Mouse (Mus musculus) liver, embryonic 13.5 days (tissue): Measurements from ENCODE around the gene Tst. TPM values are rescaled to one million over a fixed set of nuclear protein-coding genes. Genes with fewer than 3 reads are reported as not detected.

Source experiments
- ATAC-seq: fragments of 200-750 bp; cut with Nextera tagmentation; 2 replicates; pipeline ENCODE4 v1.8.0; 2017; ENCODE audit warnings: low read depth, mild to moderate bottlenecking, moderate number of reproducible peaks, moderate library complexity
- DNase-seq: peaks from one replicate; pipeline ENCODE4 v3.0.0; 2022
- H3K27ac ChIP-seq: fragments of 300-500 bp; sonication (generic); 2 replicates; pipeline ENCODE4 v1.5.1; 2015; ENCODE audit warnings: moderate library complexity, mild to moderate bottlenecking, inconsistent platforms
- H3K27me3 ChIP-seq: fragments of 300-500 bp; sonication (generic); 2 replicates; pipeline ENCODE4 v1.6.1; 2015; ENCODE audit warnings: mild to moderate bottlenecking, inconsistent platforms
- H3K36me3 ChIP-seq: fragments of 300-500 bp; sonication (generic); 2 replicates; pipeline ENCODE4 v1.6.1; 2015; ENCODE audit warnings: mild to moderate bottlenecking, inconsistent platforms
- H3K4me1 ChIP-seq: fragments of 300-500 bp; sonication (generic); replicated peaks from 2 replicates; pipeline ENCODE4 v1.6.1; 2015; ENCODE audit warnings: inconsistent platforms
- H3K4me2 ChIP-seq: fragments of 300-500 bp; sonication (generic); 2 replicates; pipeline ENCODE4 v1.6.1; 2015; ENCODE audit warnings: inconsistent platforms, mild to moderate bottlenecking, moderate library complexity
- H3K4me3 ChIP-seq: fragments of 300-500 bp; sonication (generic); replicated peaks from 2 replicates; pipeline ENCODE4 v1.5.1; 2015; ENCODE audit warnings: mild to moderate bottlenecking, inconsistent platforms
- H3K9ac ChIP-seq: fragments of 300-500 bp; sonication (generic); 2 replicates; pipeline ENCODE4 v1.6.1; 2015; ENCODE audit warnings: mild to moderate bottlenecking, inconsistent platforms
- H3K9me3 ChIP-seq: fragments of 300-500 bp; sonication (generic); replicated peaks from 2 replicates; pipeline ENCODE4 v1.6.1; 2016; ENCODE audit warnings: inconsistent platforms
- WGBS: fragments of 180-500 bp; shearing (Covaris S2); methylation state at CpG from one replicate; pipeline ENCODE4 v1.1.7; 2015; ENCODE audit not compliant: insufficient replicate concordance; 5-methylcytosine and 5-hydroxymethylcytosine counted together
- polyA plus RNA-seq: library from polyadenylated mRNA; unstranded; fragments of >200 nt; fragmentation: Nextera tagmentation; extraction: Ambion mirVana; gene quantifications from 2 replicates; pipeline ENCODE4 v1.2.1, GENCODE M21; 2015

Tst gene
- polyA plus RNA-seq, 1 experiment from 2014 or later = 109 TPM

GRCm38 (mm10) chr15:78385564-78385963 lies 20.1 kb downstream of the Tst start:
- 69% methylated on average over 1 of the region's 1 CpGs for WGBS
- no peak overlapping the region for H3K27ac ChIP-seq

GRCm38 (mm10) chr15:78384220-78385116 lies 21.2 kb downstream of the Tst start:
- no peaks in the 10 kb centered on the region for H3K36me3 ChIP-seq
- no peak overlapping the region for H3K4me2 ChIP-seq
- no peaks in the 10 kb centered on the region for H3K9me3 ChIP-seq
- H3K4me1 ChIP-seq = peaks cover 5% of the 10 kb centered on the region; the same call in 1 of the 2 replicates
- ATAC-seq (no peak), DNase-seq (no peak)
- H3K27me3 ChIP-seq = 0 out of 2 replicates have a peak, but pooled peaks cover 3% of the 10 kb centered on the region
- H3K4me3 ChIP-seq = no peak overlapping the region
- WGBS = 63% methylated on average over 7 of the region's 7 CpGs
- 0 out of 2 replicates have a peak overlapping the region, but pooled peaks have one; percentile 1 for H3K27ac ChIP-seq
- no peak overlapping the region for H3K9ac ChIP-seq

More at GRCm38 (mm10) chr15:78385564-78385963, 20.1 kb downstream of the Tst start:
- Histone ChIP-seq H3K4me1 (peaks cover 5% of the 10 kb centered on the region; the same call in 1 of the 2 replicates), H3K9me3 (no peaks in the 10 kb centered on the region), H3K4me3 (no peak overlapping the region), H3K4me2 (no peak overlapping the region), H3K27me3 (0 out of 2 replicates have a peak, but pooled peaks cover 3% of the 10 kb centered on the region), H3K36me3 (no peaks in the 10 kb centered on the region), H3K9ac (no peak overlapping the region)
- DNase-seq (no peak), ATAC-seq (no peak)

GRCm38 (mm10) chr15:78383450-78384219 lies 22.1 kb downstream of the Tst start:
- no peak overlapping the region for H3K4me2 ChIP-seq
- WGBS = 70% methylated on average over 11 of the region's 11 CpGs
- DNase-seq = no peak

GRCm38 (mm10) chr15:78382115-78382514 lies 23.6 kb downstream of the Tst start:
- WGBS = 84% methylated on average over 4 of the region's 4 CpGs

More at GRCm38 (mm10) chr15:78383450-78384219, 22.1 kb downstream of the Tst start:
- ATAC-seq = no peak
- no peak overlapping the region for H3K4me3 ChIP-seq
- H3K36me3 ChIP-seq = no peaks in the 10 kb centered on the region
- H3K27ac ChIP-seq = no peak overlapping the region
- H3K4me1 ChIP-seq = peaks cover 6% of the 10 kb centered on the region; the same call in 1 of the 2 replicates
- H3K27me3 ChIP-seq = peaks cover 3% of the 10 kb centered on the region; the same call in 1 of the 2 replicates
- no peak overlapping the region for H3K9ac ChIP-seq
- H3K9me3 ChIP-seq = no peaks in the 10 kb centered on the region

GRCm38 (mm10) chr15:78380741-78381140 lies 25.0 kb downstream of the Tst start:
- H3K4me1 ChIP-seq = peaks cover 10% of the 10 kb centered on the region; the same call in 1 of the 2 replicates
- ATAC-seq (no peak), DNase-seq (no peak)
- no peaks in the 10 kb centered on the region for H3K36me3 ChIP-seq
- no peak overlapping the region for H3K27ac ChIP-seq
- H3K9me3 ChIP-seq = no peaks in the 10 kb centered on the region
- 57% methylated on average over 4 of the region's 4 CpGs for WGBS
- H3K4me2 ChIP-seq = no peak overlapping the region
- no peak overlapping the region for H3K9ac ChIP-seq
- H3K4me3 ChIP-seq = no peak overlapping the region
- peaks cover 3% of the 10 kb centered on the region; the same call in 1 of the 2 replicates for H3K27me3 ChIP-seq

More at GRCm38 (mm10) chr15:78382115-78382514, 23.6 kb downstream of the Tst start:
- H3K9me3 ChIP-seq = no peaks in the 10 kb centered on the region
- H3K4me2 ChIP-seq = no peak overlapping the region
- peaks cover 10% of the 10 kb centered on the region; the same call in 1 of the 2 replicates for H3K4me1 ChIP-seq
- H3K9ac ChIP-seq = no peak overlapping the region
- H3K27ac ChIP-seq = no peak overlapping the region
- H3K27me3 ChIP-seq = peaks cover 3% of the 10 kb centered on the region; the same call in 1 of the 2 replicates
- ATAC-seq (no peak), DNase-seq (no peak)
- H3K36me3 ChIP-seq = no peaks in the 10 kb centered on the region
- no peak overlapping the region for H3K4me3 ChIP-seq

- no peaks in the 10 kb centered on the region; the same call in 1 of the 2 replicates for H3K27me3 ChIP-seq
- no peaks in the 10 kb centered on the region for H3K9me3 ChIP-seq
- no peak overlapping the region for H3K4me2 ChIP-seq
- H3K9ac ChIP-seq = no peak overlapping the region
- DNase-seq = no peak
- no peak overlapping the region for H3K4me3 ChIP-seq
- H3K36me3 ChIP-seq = no peaks in the 10 kb centered on the region
- peaks cover 10% of the 10 kb centered on the region; the same call in 1 of the 2 replicates for H3K4me1 ChIP-seq
- no peak for ATAC-seq
- no peak overlapping the region for H3K27ac ChIP-seq
- 53% methylated on average over 2 of the region's 2 CpGs for WGBS
These were observed 25.5 kb downstream of the Tst start for GRCm38 (mm10) chr15:78380208-78380607.

- H3K27me3 ChIP-seq = no peaks in the 10 kb centered on the region; the same call in 1 of the 2 replicates
- WGBS = 57% methylated on average over 10 of the region's 10 CpGs
- H3K4me3 ChIP-seq = no peak overlapping the region
- H3K4me1 ChIP-seq = 0 out of 2 replicates have a peak, but pooled peaks cover 5% of the 10 kb centered on the region
- H3K9me3 ChIP-seq = no peaks in the 10 kb centered on the region
- H3K36me3 ChIP-seq = no peaks in the 10 kb centered on the region
- DNase-seq = no peak
- no peak overlapping the region for H3K4me2 ChIP-seq
- H3K27ac ChIP-seq = no peak overlapping the region
- ATAC-seq = no peak
- H3K9ac ChIP-seq = no peak overlapping the region
These were observed 27.2 kb downstream of the Tst start for GRCm38 (mm10) chr15:78378556-78378955.

- Histone ChIP-seq H3K9ac (no peak overlapping the region), H3K4me2 (no peak overlapping the region), H3K27ac (no peak overlapping the region), H3K36me3 (no peaks in the 10 kb centered on the region), H3K4me1 (0 out of 2 replicates have a peak, but pooled peaks cover 5% of the 10 kb centered on the region), H3K9me3 (no peaks in the 10 kb centered on the region), H3K4me3 (no peak overlapping the region), H3K27me3 (no peaks in the 10 kb centered on the region; the same call in 1 of the 2 replicates)
- WGBS = 67% methylated on average over 10 of the region's 10 CpGs
- no peak for ATAC-seq
- DNase-seq = no peak
These were observed 27.8 kb downstream of the Tst start for GRCm38 (mm10) chr15:78377859-78378258.

- ATAC-seq (no peak), DNase-seq (no peak)
- Histone ChIP-seq H3K4me3 (no peak overlapping the region), H3K9me3 (no peaks in the 10 kb centered on the region), H3K36me3 (no peaks in the 10 kb centered on the region), H3K27me3 (peaks cover 8% of the 10 kb centered on the region; the same call in 1 of the 2 replicates), H3K4me2 (no peak overlapping the region), H3K4me1 (peaks cover 17% of the 10 kb centered on the region), H3K9ac (no peak overlapping the region), H3K27ac (no peak overlapping the region)
- 78% methylated on average over 3 of the region's 3 CpGs for WGBS
These were observed 31.5 kb downstream of the Tst start for GRCm38 (mm10) chr15:78374204-78374603.

- H3K27me3 ChIP-seq = peaks cover 15% of the 10 kb centered on the region
- peaks cover 13% of the 10 kb centered on the region for H3K4me1 ChIP-seq
- H3K4me3 ChIP-seq = no peak overlapping the region
- no peaks in the 10 kb centered on the region for H3K9me3 ChIP-seq
- no peaks in the 10 kb centered on the region for H3K36me3 ChIP-seq
- no peak overlapping the region for H3K27ac ChIP-seq
- DNase-seq (no peak), ATAC-seq (no peak)
- no peak overlapping the region for H3K4me2 ChIP-seq
- no peak overlapping the region for H3K9ac ChIP-seq
- 68% methylated on average over 3 of the region's 3 CpGs for WGBS
These were observed 32.9 kb downstream of the Tst start for GRCm38 (mm10) chr15:78372796-78373195.

- Histone ChIP-seq H3K9me3 (no peaks in the 10 kb centered on the region), H3K9ac (no peak overlapping the region), H3K4me2 (no peak overlapping the region), H3K27ac (peak overlapping the region; percentile 35), H3K36me3 (no peaks in the 10 kb centered on the region), H3K4me3 (no peak overlapping the region), H3K4me1 (peaks cover 13% of the 10 kb centered on the region), H3K27me3 (peaks cover 26% of the 10 kb centered on the region)
- DNase-seq = no peak
- WGBS = 59% methylated on average over 1 of the region's 1 CpGs
- ATAC-seq = no peak
These were observed 36.1 kb downstream of the Tst start for GRCm38 (mm10) chr15:78369641-78370040.
